ENCODE assay signal across 8 mouse cellular contexts in the genomic region with DNA sequence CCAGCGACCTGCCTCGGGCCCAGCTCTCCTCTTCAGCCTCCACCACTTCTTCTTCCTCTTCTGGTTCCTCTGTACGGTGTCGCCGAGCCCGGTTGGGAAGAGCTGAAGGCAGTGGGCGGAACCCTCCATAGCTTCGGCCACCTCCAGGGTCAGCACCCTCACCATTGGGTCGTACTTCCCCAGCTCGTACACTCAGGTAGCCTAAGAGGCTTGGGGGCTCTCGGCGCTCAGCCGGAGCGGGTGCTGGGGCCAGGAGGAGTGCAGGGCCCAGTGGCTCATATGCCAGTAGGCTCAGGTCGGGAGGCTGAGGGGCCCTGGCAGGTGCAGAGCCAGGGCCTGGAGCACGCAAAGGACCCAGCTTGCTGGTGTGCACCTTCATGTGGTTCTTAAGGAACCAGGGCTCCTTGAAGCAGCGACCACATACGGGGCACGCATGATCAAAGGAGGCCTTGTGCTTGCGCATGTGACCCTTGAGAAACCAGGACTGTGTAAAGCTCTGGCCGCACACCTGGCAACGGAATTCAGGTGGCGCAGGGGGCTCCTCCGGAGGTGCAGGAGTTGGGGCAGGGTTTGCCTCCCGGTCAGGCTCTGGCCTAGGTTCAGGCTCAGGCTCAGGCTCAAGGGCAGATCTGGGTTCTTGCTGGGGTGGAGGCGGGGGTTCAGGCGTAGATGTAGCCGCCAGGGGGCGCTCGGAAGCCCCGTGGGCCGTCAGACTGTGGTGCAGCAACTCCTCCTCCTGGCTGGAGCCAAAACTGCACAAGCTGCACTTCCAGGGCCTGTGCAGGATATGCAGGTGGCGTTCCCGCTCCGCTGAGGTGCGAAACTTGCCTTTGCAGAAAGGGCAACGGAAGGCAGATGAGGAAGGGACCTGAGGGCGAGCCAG. TPM values are rescaled to one million over a fixed set of nuclear protein-coding genes. Genes with fewer than 3 reads are reported as not detected.
DNase-seq lines count a peak whose midpoint lies in the region; ATAC-seq and TF ChIP-seq lines count a peak whose summit lies in the region.

No protein-coding gene starts in this region.

- H3K36me3 ChIP-seq in heart, embryonic 12.5 days = peaks cover 54% of the 10 kb centered on the region
- H3K36me3 ChIP-seq in kidney, embryonic 16.5 days (ENCODE audit: insufficient read depth, low read length) = peaks cover 47% of the 10 kb centered on the region
- H3K36me3 ChIP-seq in liver, embryonic 12.5 days = peaks cover 56% of the 10 kb centered on the region
- H3K36me3 ChIP-seq in splenic B cell, adult 2 months (ENCODE audit: control insufficient read depth, insufficient read depth, low read length, poor library complexity, severe bottlenecking) = no peaks in the 10 kb centered on the region

- no peaks in the 10 kb centered on the region for H3K27me3 ChIP-seq in heart, embryonic 12.5 days (replicated peaks)
- no peaks in the 10 kb centered on the region for H3K27me3 ChIP-seq in kidney, embryonic 16.5 days (ENCODE audit: insufficient read depth, low read length)
- peaks cover 14% of the 10 kb centered on the region; the same call in 1 of the 2 replicates for H3K27me3 ChIP-seq in liver, embryonic 12.5 days (replicated peaks)
- H3K27me3 ChIP-seq in splenic B cell, adult 2 months (ENCODE audit: control insufficient read depth, insufficient read depth, low read length, poor library complexity, severe bottlenecking) = no peaks in the 10 kb centered on the region

- H3K4me2 ChIP-seq in heart, embryonic 12.5 days = peak overlapping the region; percentile 31; the same call in 1 of the 2 replicates
- H3K4me2 ChIP-seq in kidney, embryonic 16.5 days (replicated peaks; ENCODE audit: low read depth, low read length) = peak overlapping the region; percentile 29
- peak overlapping the region; percentile 34 for H3K4me2 ChIP-seq in liver, embryonic 12.5 days

- TF ChIP-seq POLR2A in brain, embryonic 14.5 days (IDR thresholded peaks at IDR 0.05; ENCODE audit: borderline replicate concordance, extremely low read depth, insufficient read depth, insufficient read length, poor library complexity, severe bottlenecking) = no peak

- H3K9ac ChIP-seq in heart, embryonic 12.5 days = peak overlapping the region; percentile 47; the same call in 1 of the 2 replicates
- no peak overlapping the region for H3K9ac ChIP-seq in kidney, embryonic 16.5 days (replicated peaks; ENCODE audit: low read length)
- H3K9ac ChIP-seq in liver, embryonic 12.5 days = no peak overlapping the region

- ATAC-seq in erythroid progenitor cell, adult 5-6 weeks (replicated peaks; ENCODE audit: low FRiP score, poor library complexity, severe bottlenecking) = peak; percentile 94
- ATAC-seq in heart, embryonic 12.5 days (ENCODE audit: insufficient number of reproducible peaks, low FRiP score) = peak; percentile 48
- peak; percentile 50 for ATAC-seq in kidney, embryonic 16.5 days (ENCODE audit: low FRiP score, low TSS enrichment)
- peak; percentile 76 for ATAC-seq in liver, embryonic 12.5 days

- no peak overlapping the region for H3K27ac ChIP-seq in heart, embryonic 12.5 days (ENCODE audit: poor library complexity, severe bottlenecking)
- 0 out of 2 replicates have a peak overlapping the region, but pooled peaks have one; percentile 17 for H3K27ac ChIP-seq in kidney, embryonic 16.5 days (ENCODE audit: low read length)
- no peak overlapping the region for H3K27ac ChIP-seq in liver, embryonic 12.5 days

- peak; percentile 91 for DNase-seq in CD4-positive helper T cell, adult 2 months (ENCODE audit: low read depth, low spot score)
- peak; percentile 94 for DNase-seq in brain, embryonic 14.5 days (ENCODE audit: low read depth)
- DNase-seq in natural killer cell, adult 2 months (ENCODE audit: low spot score in 2 of 2) = peak; percentile 83 to 89
- peak; percentile 94 for DNase-seq in splenic B cell, adult 2 months (ENCODE audit: low read depth, low spot score)

- no peaks in the 10 kb centered on the region for H3K9me3 ChIP-seq in heart, embryonic 12.5 days (replicated peaks)
- no peaks in the 10 kb centered on the region for H3K9me3 ChIP-seq in kidney, embryonic 16.5 days (ENCODE audit: low read length)
- H3K9me3 ChIP-seq in liver, embryonic 12.5 days (replicated peaks) = no peaks in the 10 kb centered on the region

- TF ChIP-seq CTCF in brain, embryonic 14.5 days (IDR thresholded peaks at IDR 0.05; ENCODE audit: borderline replicate concordance, extremely low read depth, insufficient read depth, insufficient read length) = peak; percentile 100

- peaks cover 88% of the 10 kb centered on the region for H3K4me1 ChIP-seq in heart, embryonic 12.5 days (replicated peaks)
- peaks cover 55% of the 10 kb centered on the region for H3K4me1 ChIP-seq in kidney, embryonic 16.5 days (ENCODE audit: insufficient read depth, low read length)
- H3K4me1 ChIP-seq in liver, embryonic 12.5 days = peaks cover 31% of the 10 kb centered on the region

- WGBS in heart, embryonic 12.5 days = 58% methylated on average over 38 of the region's 38 CpGs
- 53% methylated on average over 38 of the region's 38 CpGs for WGBS in kidney, embryonic 16.5 days
- 51% methylated on average over 38 of the region's 38 CpGs for WGBS in liver, embryonic 12.5 days (ENCODE audit: insufficient replicate concordance)

- no peak overlapping the region for H3K4me3 ChIP-seq in heart, embryonic 12.5 days
- peak overlapping the region; percentile 10; the same call in 1 of the 2 replicates for H3K4me3 ChIP-seq in kidney, embryonic 16.5 days (ENCODE audit: low read length)
- no peak overlapping the region for H3K4me3 ChIP-seq in liver, embryonic 12.5 days

RNA-seq across cellular contexts. Expression of a gene that starts 6.9 kb away (rescaled TPM):
- polyA plus RNA-seq in brain, embryonic 14.5 days (2012; rRNA removed) = 1.9 and 3.6 TPM in 2 replicates
- total RNA-seq in erythroid progenitor cell, adult 5-6 weeks (2015; ENCODE audit: low replicate concordance) = 6.5 TPM in 1 of 2 replicates, not detected in the other
- 0.15 TPM in 1 of 2 replicates, not detected in the other for total RNA-seq in erythroid progenitor cell, adult 5-6 weeks (2017; ENCODE audit: low replicate concordance)
- 0.50 and 0.80 TPM in 2 replicates for polyA plus RNA-seq in heart, embryonic 12.5 days (2016; fragmentation: Nextera tagmentation; extraction: Ambion mirVana)
- 1.0 and 1.6 TPM in 2 replicates for polyA plus RNA-seq in kidney, embryonic 16.5 days (2015; fragmentation: Nextera tagmentation; extraction: Ambion mirVana)
- polyA plus RNA-seq in liver, embryonic 12.5 days (2016; fragmentation: Nextera tagmentation; extraction: Ambion mirVana) = 0.32 and 0.39 TPM in 2 replicates

RNA-seq across cellular contexts. Expression of a gene that starts 12.0 kb away (rescaled TPM):
- polyA plus RNA-seq in brain, embryonic 14.5 days (2012; rRNA removed) = 177 and 242 TPM in 2 replicates
- total RNA-seq in erythroid progenitor cell, adult 5-6 weeks (2015; ENCODE audit: low replicate concordance) = 2.2 and 4.2 TPM in 2 replicates
- 3.9 and 4.8 TPM in 2 replicates for total RNA-seq in erythroid progenitor cell, adult 5-6 weeks (2017; ENCODE audit: low replicate concordance)
- polyA plus RNA-seq in heart, embryonic 12.5 days (2016; fragmentation: Nextera tagmentation; extraction: Ambion mirVana) = 21.5 and 23.6 TPM in 2 replicates
- polyA plus RNA-seq in kidney, embryonic 16.5 days (2015; fragmentation: Nextera tagmentation; extraction: Ambion mirVana) = 38.9 and 39.2 TPM in 2 replicates
- polyA plus RNA-seq in liver, embryonic 12.5 days (2016; fragmentation: Nextera tagmentation; extraction: Ambion mirVana) = 15.3 and 15.8 TPM in 2 replicates

RNA-seq across cellular contexts. Expression of a gene that starts 24.0 kb away (rescaled TPM):
- polyA plus RNA-seq in brain, embryonic 14.5 days (2012; rRNA removed) = 100 and 106 TPM in 2 replicates
- total RNA-seq in erythroid progenitor cell, adult 5-6 weeks (2015; ENCODE audit: low replicate concordance) = 6.5 and 20.5 TPM in 2 replicates
- 11.6 and 16.2 TPM in 2 replicates for total RNA-seq in erythroid progenitor cell, adult 5-6 weeks (2017; ENCODE audit: low replicate concordance)
- 104 and 111 TPM in 2 replicates for polyA plus RNA-seq in heart, embryonic 12.5 days (2016; fragmentation: Nextera tagmentation; extraction: Ambion mirVana)
- 92.1 and 97.8 TPM in 2 replicates for polyA plus RNA-seq in kidney, embryonic 16.5 days (2015; fragmentation: Nextera tagmentation; extraction: Ambion mirVana)
- polyA plus RNA-seq in liver, embryonic 12.5 days (2016; fragmentation: Nextera tagmentation; extraction: Ambion mirVana) = 34.8 and 40.1 TPM in 2 replicates

RNA-seq across cellular contexts. Expression of a gene that starts 33.7 kb away (rescaled TPM):
- not detected in 2 replicates for polyA plus RNA-seq in brain, embryonic 14.5 days (2012; rRNA removed)
- total RNA-seq in erythroid progenitor cell, adult 5-6 weeks (2015; ENCODE audit: low replicate concordance) = not detected in 2 replicates
- total RNA-seq in erythroid progenitor cell, adult 5-6 weeks (2017; ENCODE audit: low replicate concordance) = not detected in 2 replicates
- polyA plus RNA-seq in heart, embryonic 12.5 days (2016; fragmentation: Nextera tagmentation; extraction: Ambion mirVana) = not detected in 2 replicates
- not detected in 2 replicates for polyA plus RNA-seq in kidney, embryonic 16.5 days (2015; fragmentation: Nextera tagmentation; extraction: Ambion mirVana)
- not detected in 2 replicates for polyA plus RNA-seq in liver, embryonic 12.5 days (2016; fragmentation: Nextera tagmentation; extraction: Ambion mirVana)
